Mouse (Mus musculus) forebrain, postnatal 0 days (tissue): ENCODE measurements around the gene Paqr7. TPM values are rescaled to one million over a fixed set of nuclear protein-coding genes. Genes with fewer than 3 reads are reported as not detected.

Source experiments
- ATAC-seq: fragments of 200-750 bp; cut with Nextera tagmentation; 2 replicates; pipeline ENCODE4 v1.8.0; 2017; ENCODE audit warnings: mild to moderate bottlenecking, moderate library complexity
- DNase-seq: peaks from one replicate; pipeline ENCODE4 v3.0.0-alpha.2; 2015
- H3K27ac ChIP-seq: fragments of 300-500 bp; sonication (generic); 2 replicates; pipeline ENCODE4 v1.5.1; 2014; ENCODE audit warnings: low read depth, mild to moderate bottlenecking, antibody characterized with exemption, low read length, moderate library complexity, mixed read lengths
- H3K27me3 ChIP-seq: fragments of 300-500 bp; sonication (generic); 2 replicates; pipeline ENCODE4 v1.6.1; 2014; ENCODE audit warnings: mild to moderate bottlenecking, low read length, mixed read lengths; ENCODE audit not compliant: insufficient read depth
- H3K36me3 ChIP-seq: fragments of 300-500 bp; sonication (generic); 2 replicates; pipeline ENCODE4 v1.6.1; 2014; ENCODE audit warnings: mild to moderate bottlenecking, moderate library complexity; ENCODE audit not compliant: insufficient read depth
- H3K4me1 ChIP-seq: fragments of 300-500 bp; sonication (generic); 2 replicates; pipeline ENCODE4 v1.6.1; 2014; ENCODE audit warnings: antibody characterized with exemption; ENCODE audit not compliant: insufficient read depth
- H3K4me2 ChIP-seq: fragments of 300-500 bp; sonication (generic); 2 replicates; pipeline ENCODE4 v1.6.1; 2014; ENCODE audit warnings: low read depth, mild to moderate bottlenecking, moderate library complexity
- H3K4me3 ChIP-seq: fragments of 300-500 bp; sonication (generic); 2 replicates; pipeline ENCODE4 v1.5.1; 2014; ENCODE audit warnings: low read depth, low read length, mixed read lengths
- H3K9ac ChIP-seq: fragments of 300-500 bp; sonication (generic); 2 replicates; pipeline ENCODE4 v1.6.1; 2014; ENCODE audit warnings: mild to moderate bottlenecking
- H3K9me3 ChIP-seq: fragments of 300-500 bp; sonication (generic); 2 replicates; pipeline ENCODE4 v1.6.1; 2016; ENCODE audit warnings: low read length
- CTCF ChIP-seq: sonication (generic); IDR thresholded peaks from 2 replicates; pipeline ENCODE4 v1.5.1; 2016; ENCODE audit warnings: antibody characterized with exemption, control low read depth, low read depth
- WGBS: fragments of 180-500 bp; shearing (Covaris S2); extraction: QIAGEN DNeasy Blood & Tissue Kit; methylation state at CpG from one replicate; pipeline ENCODE4 v1.1.7; 2014; 5-methylcytosine and 5-hydroxymethylcytosine counted together
- polyA plus RNA-seq: library from polyadenylated mRNA; unstranded; fragments of >200 nt; fragmentation: Nextera tagmentation; extraction: Ambion mirVana; gene quantifications from 2 replicates; pipeline ENCODE4 v1.2.1, GENCODE M21; 2015
- total RNA-seq: library from RNA; depleted of rRNA; stranded (reverse); fragments of >200 nt; gene quantifications from 2 replicates; pipeline ENCODE4 v1.2.3, GENCODE M21; 2014

Gene Paqr7
- total and polyA plus RNA-seq, 2 experiments from 2014 or later = 28.1 to 36.6 TPM

- Histone ChIP-seq H3K9ac (peak overlapping the region; percentile 29), H3K27me3 (no peaks in the 10 kb centered on the region), H3K9me3 (no peaks in the 10 kb centered on the region), H3K36me3 (peaks cover 59% of the 10 kb centered on the region), H3K4me2 (peak overlapping the region; percentile 9), H3K4me3 (no peak overlapping the region), H3K4me1 (peaks cover 14% of the 10 kb centered on the region; the same call in 1 of the 2 replicates), H3K27ac (peak overlapping the region; percentile 72)
- DNase-seq = no peak
- WGBS = 26% methylated on average over 8 of the region's 8 CpGs
- ATAC-seq = no peak
- 0 out of 2 replicates have a peak, but pooled peaks have one; percentile 9 for TF ChIP-seq CTCF
Measured at GRCm38 (mm10) chr4:134474240-134474639, 22.3 kb upstream of the Paqr7 start.

GRCm38 (mm10) chr4:134476899-134477298 is 19.6 kb upstream of the Paqr7 start:
- peak overlapping the region; percentile 62 for H3K27ac ChIP-seq
- no peaks in the 10 kb centered on the region for H3K27me3 ChIP-seq
- H3K9ac ChIP-seq = no peak overlapping the region
- 0 out of 2 replicates have a peak, but pooled peaks have one; percentile 2 for TF ChIP-seq CTCF
- peaks cover 12% of the 10 kb centered on the region; the same call in 1 of the 2 replicates for H3K4me1 ChIP-seq
- DNase-seq = peak; percentile 60
- H3K9me3 ChIP-seq = no peaks in the 10 kb centered on the region
- H3K4me2 ChIP-seq = no peak overlapping the region
- peaks cover 50% of the 10 kb centered on the region for H3K36me3 ChIP-seq
- no peak overlapping the region for H3K4me3 ChIP-seq
- ATAC-seq = no peak
- WGBS = 81% methylated on average over 8 of the region's 8 CpGs

- no peaks in the 10 kb centered on the region for H3K9me3 ChIP-seq
- peaks cover 39% of the 10 kb centered on the region for H3K36me3 ChIP-seq
- no peak overlapping the region for H3K4me2 ChIP-seq
- H3K27ac ChIP-seq = peak overlapping the region; percentile 62
- H3K9ac ChIP-seq = no peak overlapping the region
- DNase-seq (peak; percentile 94), ATAC-seq (peak; percentile 84)
- TF ChIP-seq CTCF = peak; percentile 100
- H3K4me3 ChIP-seq = no peak overlapping the region
- WGBS = 5% methylated on average over 9 of the region's 9 CpGs
- 0 out of 2 replicates have a peak, but pooled peaks cover under 1% of the 10 kb centered on the region for H3K4me1 ChIP-seq
- H3K27me3 ChIP-seq = no peaks in the 10 kb centered on the region
Measured at GRCm38 (mm10) chr4:134478031-134478430, 18.5 kb upstream of the Paqr7 start.

DNA sequence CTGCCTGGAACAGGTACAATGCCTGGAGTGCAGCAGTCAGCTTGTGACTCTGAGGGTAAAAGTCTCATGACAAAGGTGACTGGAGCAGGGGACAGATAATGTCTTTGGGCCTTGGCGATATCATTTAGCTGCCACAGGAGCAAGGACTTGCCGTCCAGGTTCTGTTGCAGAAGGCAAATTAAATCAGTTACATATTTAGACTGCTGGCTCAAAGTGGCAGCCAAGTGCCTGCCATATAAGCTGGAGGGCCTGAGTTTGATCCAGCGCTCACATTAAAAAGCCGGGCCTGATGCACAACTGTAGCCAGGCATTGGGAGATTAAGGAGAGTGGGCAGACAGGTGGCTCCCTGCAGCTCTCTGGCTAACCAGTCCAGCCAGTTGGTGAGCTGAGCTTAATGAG is 16.7 kb upstream of the Paqr7 start:
- H3K36me3 ChIP-seq = peaks cover 25% of the 10 kb centered on the region
- H3K27me3 ChIP-seq = no peaks in the 10 kb centered on the region
- DNase-seq (no peak), ATAC-seq (no peak)
- no peaks in the 10 kb centered on the region for H3K9me3 ChIP-seq
- H3K9ac ChIP-seq = no peak overlapping the region
- no peak for TF ChIP-seq CTCF
- WGBS = 85% methylated on average over 4 of the region's 4 CpGs
- H3K4me1 ChIP-seq = no peaks in the 10 kb centered on the region
- no peak overlapping the region for H3K27ac ChIP-seq
- no peak overlapping the region for H3K4me2 ChIP-seq
- no peak overlapping the region for H3K4me3 ChIP-seq

DNA sequence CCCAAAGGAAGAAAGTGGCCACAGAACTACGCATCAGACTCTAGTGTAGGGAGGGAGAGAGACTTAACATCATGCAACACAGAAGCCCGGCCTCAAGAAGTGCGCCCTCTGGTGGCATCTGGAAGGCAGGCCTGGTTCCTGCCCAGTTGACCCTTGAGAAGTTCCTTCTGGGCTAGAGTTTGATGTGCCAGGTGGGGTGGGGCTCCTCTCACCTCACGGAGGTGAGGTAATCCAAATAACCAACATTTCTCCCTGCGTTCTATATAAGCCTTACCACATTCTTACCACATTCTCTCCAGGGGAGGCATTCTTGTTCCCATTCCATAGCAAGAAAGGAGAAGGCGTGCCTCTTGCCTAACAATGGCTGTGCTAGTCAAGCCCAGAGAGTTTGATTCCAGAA is 15.6 kb upstream of the Paqr7 start:
- ATAC-seq = no peak; the same call in 1 of the 2 replicates
- H3K4me3 ChIP-seq = no peak overlapping the region
- 23% methylated on average over 6 of the region's 6 CpGs for WGBS
- no peaks in the 10 kb centered on the region for H3K27me3 ChIP-seq
- H3K4me2 ChIP-seq = no peak overlapping the region
- H3K36me3 ChIP-seq = peaks cover 15% of the 10 kb centered on the region
- H3K27ac ChIP-seq = no peak overlapping the region
- no peaks in the 10 kb centered on the region for H3K4me1 ChIP-seq
- H3K9ac ChIP-seq = no peak overlapping the region
- no peaks in the 10 kb centered on the region for H3K9me3 ChIP-seq
- DNase-seq = peak; percentile 69
- TF ChIP-seq CTCF = peak; percentile 85

- Histone ChIP-seq H3K9me3 (no peaks in the 10 kb centered on the region), H3K36me3 (peaks cover 12% of the 10 kb centered on the region), H3K27ac (no peak overlapping the region), H3K4me1 (no peaks in the 10 kb centered on the region), H3K27me3 (no peaks in the 10 kb centered on the region), H3K9ac (no peak overlapping the region), H3K4me2 (no peak overlapping the region), H3K4me3 (no peak overlapping the region)
- no peak for TF ChIP-seq CTCF
- 63% methylated on average over 6 of the region's 6 CpGs for WGBS
- DNase-seq (no peak), ATAC-seq (no peak)
Measured at GRCm38 (mm10) chr4:134481270-134481669, 15.2 kb upstream of the Paqr7 start.

GRCm38 (mm10) chr4:134482442-134482841 is 14.1 kb upstream of the Paqr7 start:
- H3K4me1 ChIP-seq = no peaks in the 10 kb centered on the region
- WGBS = 76% methylated on average over 8 of the region's 8 CpGs
- H3K4me3 ChIP-seq = no peak overlapping the region
- no peak overlapping the region for H3K4me2 ChIP-seq
- no peaks in the 10 kb centered on the region for H3K9me3 ChIP-seq
- DNase-seq = no peak
- no peak overlapping the region for H3K27ac ChIP-seq
- no peak overlapping the region for H3K9ac ChIP-seq
- 0 out of 2 replicates have a peak, but pooled peaks cover under 1% of the 10 kb centered on the region for H3K36me3 ChIP-seq
- no peak for ATAC-seq
- no peak for TF ChIP-seq CTCF
- no peaks in the 10 kb centered on the region for H3K27me3 ChIP-seq
